Mouse (Mus musculus) midbrain, embryonic 11.5 days (tissue): ENCODE results near the gene Ednra. TPM values are rescaled to one million over a fixed set of nuclear protein-coding genes. Genes with fewer than 3 reads are reported as not detected.

Experiments used
- polyA plus RNA-seq: library from polyadenylated mRNA; unstranded; fragments of >200 nt; fragmentation: Nextera tagmentation; extraction: Ambion mirVana; gene quantifications from 2 replicates; pipeline ENCODE4 v1.2.1, GENCODE M21; 2014

Gene Ednra
- polyA plus RNA-seq, 1 experiment from 2014 or later, result 13.4 TPM

Other genes starting within 250 kb of the Ednra start
- 11.5 and 12.1 TPM in 2 replicates for gene Arhgap10, start 206.5 kb downstream of the Ednra start, polyA plus RNA-seq
- gene Prmt9, start 175.1 kb downstream of the Ednra start, polyA plus RNA-seq, result 22.7 and 24.0 TPM in 2 replicates
- gene Tmem184c, start 113.8 kb downstream of the Ednra start, polyA plus RNA-seq, result 63.6 and 67.0 TPM in 2 replicates